Mouse (Mus musculus): ENCODE data around the gene H2-Q7. TPM values are rescaled to one million over a fixed set of nuclear protein-coding genes. Genes with fewer than 3 reads are reported as not detected.
A peak's percentile ranks its signal among the peaks of the same experiment; 100 is the strongest.
"Not testable (repeated sequence)": the region's sequence is repeated elsewhere in the genome, so short reads cannot be mapped to it uniquely, and the experiment has no call there.

H2-Q7 gene
- polyA plus RNA-seq, 1 experiment from 2014 or later: 3.4 TPM

- not testable (repeated sequence) for H3K9ac ChIP-seq; H3K4me2 ChIP-seq; ATAC-seq (ENCODE audit: low read depth); H3K27ac ChIP-seq (replicated peaks); H3K4me3 ChIP-seq; H3K9me3 ChIP-seq; H3K36me3 ChIP-seq
- peaks cover 40% of the 10 kb centered on the region for H3K27me3 ChIP-seq
- WGBS: 78% methylated on average over 3 of the region's 3 CpGs
- peaks cover 11% of the 10 kb centered on the region; the same call in 1 of the 2 replicates for H3K4me1 ChIP-seq (replicated peaks)
Measured at GRCm38 (mm10) chr17:35423131-35423810, 15.7 kb upstream of the H2-Q7 start.

DNA sequence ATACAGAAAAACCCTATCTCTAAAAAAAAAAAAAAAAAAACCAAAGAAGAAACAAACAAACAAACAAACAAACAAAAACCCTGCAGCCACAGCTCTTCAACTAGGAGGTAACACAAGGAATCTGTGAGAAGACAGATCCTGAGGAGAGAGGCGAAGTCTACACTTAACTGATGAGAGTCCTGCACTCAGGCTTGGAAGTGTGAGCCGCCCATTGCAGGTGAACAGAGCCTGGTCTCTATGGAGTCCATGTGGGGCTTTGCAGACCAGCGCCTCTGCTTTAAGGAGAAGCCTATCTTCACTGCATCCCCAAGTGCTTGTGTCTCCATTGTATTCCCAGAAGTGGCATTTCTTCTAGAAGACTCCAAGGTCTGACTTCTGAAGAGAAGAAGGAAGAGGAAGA is 14.8 kb upstream of the H2-Q7 start:
- not testable (repeated sequence) for H3K27ac ChIP-seq (replicated peaks); H3K9me3 ChIP-seq; H3K4me3 ChIP-seq; H3K4me2 ChIP-seq; H3K36me3 ChIP-seq; H3K9ac ChIP-seq; ATAC-seq (ENCODE audit: low read depth)
- H3K4me1 ChIP-seq (replicated peaks): peaks cover 11% of the 10 kb centered on the region; the same call in 1 of the 2 replicates
- WGBS: 91% methylated on average over 3 of the region's 3 CpGs
- H3K27me3 ChIP-seq: peaks cover 40% of the 10 kb centered on the region

GRCm38 (mm10) chr17:35424624-35425416 is 14.1 kb upstream of the H2-Q7 start, which contains the start of gene H2-Q6:
H2-Q6 (plus strand) TSS chr17:35424850.
- not testable (repeated sequence) for H3K36me3 ChIP-seq; H3K27ac ChIP-seq (replicated peaks); H3K9me3 ChIP-seq
- peak within 1 kb of the TSS; percentile 57 for H3K4me2 ChIP-seq
- peak; percentile 63; the same call in 1 of the 2 replicates for ATAC-seq (ENCODE audit: low read depth)
- peak within 1 kb of the TSS; percentile 33 for H3K4me3 ChIP-seq
- H3K9ac ChIP-seq: peak within 1 kb of the TSS; percentile 44; the same call in 1 of the 2 replicates
- H3K27me3 ChIP-seq: peaks cover 38% of the 10 kb centered on the region
- 2% methylated on average over 57 of the region's 66 CpGs for WGBS
- peaks cover 11% of the 10 kb centered on the region; the same call in 1 of the 2 replicates for H3K4me1 ChIP-seq (replicated peaks)

DNA sequence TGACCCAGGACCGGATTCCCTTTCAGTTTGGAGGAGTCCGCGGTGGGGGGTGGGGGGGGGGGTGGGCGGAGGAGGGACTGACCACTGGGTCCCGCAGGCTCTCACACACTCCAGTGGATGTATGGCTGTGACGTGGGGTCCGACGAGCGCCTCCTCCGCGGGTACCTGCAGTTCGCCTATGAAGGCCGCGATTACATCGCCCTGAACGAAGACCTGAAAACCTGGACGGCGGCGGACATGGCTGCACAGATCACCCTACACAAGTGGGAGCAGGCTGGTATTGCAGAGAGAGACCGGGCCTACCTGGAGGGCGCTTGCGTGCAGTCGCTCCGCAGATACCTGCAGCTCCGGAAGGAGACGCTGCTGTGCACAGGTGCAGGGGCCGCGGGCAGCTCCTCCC is 13.5 kb upstream of the H2-Q7 start:
- H3K36me3 ChIP-seq; H3K27ac ChIP-seq (replicated peaks); H3K9me3 ChIP-seq: not testable (repeated sequence)
- H3K27me3 ChIP-seq: peaks cover 36% of the 10 kb centered on the region
- 19% methylated on average over 28 of the region's 28 CpGs for WGBS
- H3K4me3 ChIP-seq: peak overlapping the region; percentile 33
- peaks cover 11% of the 10 kb centered on the region; the same call in 1 of the 2 replicates for H3K4me1 ChIP-seq (replicated peaks)
- H3K4me2 ChIP-seq: peak overlapping the region; percentile 57
- H3K9ac ChIP-seq: 0 out of 2 replicates have a peak overlapping the region, but pooled peaks have one; percentile 44
- peak; percentile 27; the same call in 1 of the 2 replicates for ATAC-seq (ENCODE audit: low read depth)

DNA sequence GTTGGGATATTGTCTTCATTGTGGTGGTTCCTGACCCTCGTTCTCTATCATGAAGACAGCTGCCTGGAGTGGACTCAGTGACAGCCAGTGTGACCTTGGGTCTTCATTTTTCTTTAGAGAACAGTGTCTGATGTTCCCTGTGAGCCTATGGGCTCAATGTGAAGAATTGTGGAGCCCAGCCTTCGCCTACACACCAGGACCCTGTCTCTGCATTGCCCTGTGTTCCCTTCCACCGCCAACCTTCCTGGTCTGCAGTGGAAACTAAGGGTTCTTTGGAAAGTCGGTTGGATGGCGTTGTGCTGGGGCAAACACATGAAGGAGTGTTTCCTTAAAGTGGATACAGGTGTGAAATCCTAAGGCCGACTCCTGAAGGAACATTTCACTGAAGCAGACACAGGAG is 10.1 kb upstream of the H2-Q7 start:
- 87% methylated on average over 6 of the region's 6 CpGs for WGBS

DNA sequence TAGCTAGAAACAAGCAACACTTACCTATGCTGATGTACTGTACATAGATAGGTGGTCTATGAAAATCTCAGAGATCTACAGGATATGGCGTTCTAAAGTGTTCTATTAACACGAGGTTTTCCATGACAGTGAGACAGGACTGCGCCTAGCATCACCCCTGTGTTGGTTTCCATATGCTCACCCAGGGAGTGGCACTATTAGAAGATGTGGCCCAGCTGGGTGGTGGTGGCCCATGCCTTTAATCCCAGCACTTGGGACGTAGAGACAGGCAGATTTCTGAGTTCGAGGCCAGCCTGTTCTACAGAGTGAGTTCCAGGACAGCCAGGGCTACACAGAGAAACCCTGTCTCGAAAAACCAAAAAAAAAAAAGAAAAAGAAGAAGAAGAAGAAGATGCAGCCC is 8.3 kb upstream of the H2-Q7 start:
- H3K4me2 ChIP-seq; ATAC-seq (ENCODE audit: low read depth); H3K4me1 ChIP-seq (replicated peaks); H3K9ac ChIP-seq; H3K36me3 ChIP-seq; H3K27me3 ChIP-seq; H3K9me3 ChIP-seq; H3K4me3 ChIP-seq; H3K27ac ChIP-seq (replicated peaks): not testable (repeated sequence)
- WGBS: 91% methylated on average over 6 of the region's 6 CpGs

More for the DNA sequence above, 10.1 kb upstream of the H2-Q7 start:
- H3K27me3 ChIP-seq: peaks cover 24% of the 10 kb centered on the region
- peaks cover 11% of the 10 kb centered on the region; the same call in 1 of the 2 replicates for H3K4me1 ChIP-seq (replicated peaks)
- not testable (repeated sequence) for ATAC-seq (ENCODE audit: low read depth); H3K36me3 ChIP-seq; H3K4me2 ChIP-seq; H3K9me3 ChIP-seq; H3K4me3 ChIP-seq; H3K9ac ChIP-seq; H3K27ac ChIP-seq (replicated peaks)

DNA sequence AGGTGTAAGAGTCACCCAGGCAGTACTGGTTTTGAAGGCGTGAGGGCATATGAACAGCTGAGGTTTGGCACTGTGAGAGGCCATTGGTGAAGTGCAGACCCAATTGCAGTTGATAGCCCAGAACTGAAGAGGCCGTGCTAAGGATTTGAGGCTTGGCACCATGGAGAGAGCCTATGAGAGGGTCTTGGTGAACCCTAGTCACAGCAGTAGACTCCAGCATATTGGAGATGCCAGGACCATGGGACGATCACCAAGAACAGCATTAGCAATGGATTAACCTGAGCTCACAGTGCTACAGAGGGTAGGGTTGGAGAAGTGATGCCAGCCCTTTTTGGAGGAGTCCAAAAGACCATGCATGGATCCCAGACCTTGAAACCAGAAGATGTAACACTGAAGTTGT is 6.8 kb upstream of the H2-Q7 start:
- H3K27ac ChIP-seq (replicated peaks); H3K9ac ChIP-seq; H3K4me3 ChIP-seq; H3K27me3 ChIP-seq; ATAC-seq (ENCODE audit: low read depth); H3K4me1 ChIP-seq (replicated peaks); H3K36me3 ChIP-seq; H3K4me2 ChIP-seq; H3K9me3 ChIP-seq: not testable (repeated sequence)
- WGBS: 80% methylated on average over 3 of the region's 3 CpGs

DNA sequence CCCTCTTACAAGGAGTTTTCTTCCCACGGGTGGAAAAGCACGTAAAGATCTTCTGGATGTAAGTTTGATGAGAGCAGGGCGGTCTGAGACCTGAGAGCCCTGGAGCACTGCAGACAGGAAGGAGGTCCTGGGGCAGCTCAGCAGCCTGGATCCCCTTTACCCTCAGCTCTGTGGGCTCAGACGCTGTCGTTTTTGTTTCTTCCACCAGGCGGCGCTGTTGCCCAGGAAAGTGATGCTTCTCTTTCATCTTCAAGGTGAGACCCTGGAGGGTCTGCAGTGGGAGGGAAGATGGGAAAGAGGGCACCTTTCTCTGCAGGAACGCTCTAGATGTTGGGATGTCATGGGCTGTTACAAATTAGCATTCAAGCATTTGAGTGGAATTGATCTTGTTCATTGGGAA is 4.1 kb upstream of the H2-Q7 start:
- not testable (repeated sequence) for H3K9me3 ChIP-seq; H3K4me1 ChIP-seq (replicated peaks); ATAC-seq (ENCODE audit: low read depth); H3K4me3 ChIP-seq; H3K36me3 ChIP-seq; H3K9ac ChIP-seq; H3K27me3 ChIP-seq; H3K4me2 ChIP-seq; H3K27ac ChIP-seq (replicated peaks)
- WGBS: 8% methylated on average over 8 of the region's 8 CpGs

DNA sequence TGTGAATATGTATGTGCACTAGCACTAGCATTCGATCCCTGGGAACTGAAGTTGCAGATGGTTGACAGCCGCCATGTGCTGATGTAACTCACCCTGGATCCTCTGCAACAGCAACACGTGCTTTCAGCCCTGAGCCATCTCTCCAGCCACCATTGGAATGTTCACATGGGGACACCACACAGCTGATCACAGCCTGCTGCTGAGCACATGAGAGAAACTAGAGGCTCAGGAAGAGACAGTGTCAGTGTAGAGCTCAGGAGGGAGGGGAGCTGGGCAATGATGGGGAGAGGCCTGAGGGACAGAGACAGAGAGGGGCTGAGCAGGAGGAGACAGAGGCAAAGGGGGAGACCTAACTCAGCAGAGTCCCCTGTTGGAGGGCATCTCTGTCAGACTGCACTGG is 3.4 kb upstream of the H2-Q7 start:
- H3K4me1 ChIP-seq (replicated peaks); H3K9ac ChIP-seq; H3K27ac ChIP-seq (replicated peaks); H3K4me3 ChIP-seq; ATAC-seq (ENCODE audit: low read depth); H3K4me2 ChIP-seq; H3K27me3 ChIP-seq; H3K36me3 ChIP-seq; H3K9me3 ChIP-seq: not testable (repeated sequence)
- WGBS: 76% methylated on average over 3 of the region's 3 CpGs

DNA sequence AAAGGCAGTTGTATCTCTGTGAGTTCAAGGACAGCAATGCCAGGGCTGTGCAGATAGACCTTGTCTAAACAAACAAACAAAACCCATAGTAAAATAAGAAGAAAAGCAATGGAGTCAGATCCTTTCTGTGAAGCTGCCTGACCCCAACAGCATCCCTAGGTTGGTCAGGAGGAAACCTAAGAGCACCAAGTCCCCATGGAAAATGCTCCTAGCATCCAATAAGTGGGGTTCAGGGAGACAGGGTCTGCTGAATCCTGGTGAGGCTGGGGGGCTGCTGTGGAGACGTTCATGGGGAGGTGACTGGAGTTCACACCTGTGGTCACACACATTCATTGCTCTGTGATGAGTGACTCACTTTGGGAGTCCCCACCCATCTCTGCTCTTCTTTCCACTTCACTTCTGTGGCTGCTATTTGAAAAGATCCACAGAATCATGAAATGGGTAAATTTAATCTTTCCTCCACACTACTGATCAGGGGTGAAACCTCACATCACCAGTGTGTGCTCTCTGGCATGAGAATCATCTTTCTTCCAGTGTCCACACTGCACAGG is 1.5 kb upstream of the H2-Q7 start:
- not testable (repeated sequence) for H3K9ac ChIP-seq; H3K4me2 ChIP-seq; H3K27me3 ChIP-seq; H3K27ac ChIP-seq (replicated peaks); ATAC-seq (ENCODE audit: low read depth); H3K4me1 ChIP-seq (replicated peaks); H3K36me3 ChIP-seq; H3K9me3 ChIP-seq; H3K4me3 ChIP-seq
- 71% methylated on average over 1 of the region's 1 CpGs for WGBS

GRCm38 (mm10) chr17:35438395-35438794 is 560 bp upstream of the H2-Q7 start:
- H3K9ac ChIP-seq; ATAC-seq (ENCODE audit: low read depth); H3K36me3 ChIP-seq; H3K4me1 ChIP-seq (replicated peaks); H3K9me3 ChIP-seq; H3K27me3 ChIP-seq; H3K27ac ChIP-seq (replicated peaks): not testable (repeated sequence)
- WGBS: 81% methylated on average over 2 of the region's 3 CpGs
- Histone ChIP-seq H3K4me3 (peak overlapping the region; percentile 47; the same call in 1 of the 2 replicates), H3K4me2 (peak overlapping the region; percentile 79)

DNA sequence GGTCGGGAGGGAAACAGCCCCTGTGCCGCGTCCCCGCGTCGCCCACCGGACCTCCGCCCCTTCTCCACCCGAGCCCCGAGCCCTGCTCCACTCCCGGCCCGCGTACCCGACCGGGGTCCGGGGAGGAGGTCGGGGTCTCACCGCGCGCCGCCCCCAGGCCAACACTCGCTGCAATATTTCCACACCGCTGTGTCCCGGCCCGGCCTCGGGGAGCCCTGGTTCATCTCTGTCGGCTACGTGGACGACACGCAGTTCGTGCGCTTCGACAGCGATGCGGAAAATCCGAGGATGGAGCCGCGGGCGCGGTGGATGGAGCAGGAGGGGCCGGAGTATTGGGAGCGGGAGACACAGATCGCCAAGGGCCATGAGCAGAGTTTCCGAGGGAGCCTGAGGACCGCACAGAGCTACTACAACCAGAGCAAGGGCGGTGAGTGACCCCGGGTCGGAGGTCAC is 366 bp downstream of the H2-Q7 start:
- ATAC-seq (ENCODE audit: low read depth): peak; percentile 68
- H3K36me3 ChIP-seq; H3K4me1 ChIP-seq (replicated peaks); H3K27ac ChIP-seq (replicated peaks); H3K9me3 ChIP-seq; H3K27me3 ChIP-seq: not testable (repeated sequence)
- Histone ChIP-seq H3K4me2 (peak overlapping the region; percentile 79), H3K9ac (peak overlapping the region; percentile 74), H3K4me3 (peak overlapping the region; percentile 47)
- WGBS: 1% methylated on average over 44 of the region's 48 CpGs

Measured in neural tube, embryonic 13.5 days (tissue).